Mouse (Mus musculus) heart, embryonic 15.5 days (tissue): ENCODE results near the gene Syt12. TPM values are rescaled to one million over a fixed set of nuclear protein-coding genes. Genes with fewer than 3 reads are reported as not detected.

Experiments used
- ATAC-seq: fragments of 200-750 bp; cut with Nextera tagmentation; replicated peaks from 2 replicates; pipeline ENCODE4 v1.8.0; 2017; ENCODE audit warnings: low read depth, moderate TSS enrichment; ENCODE audit not compliant: insufficient number of reproducible peaks, insufficient read depth, low FRiP score
- H3K27ac ChIP-seq: fragments of 300-500 bp; sonication (generic); 2 replicates; pipeline ENCODE4 v1.5.1; 2015; ENCODE audit warnings: mild to moderate bottlenecking, inconsistent platforms
- H3K27me3 ChIP-seq: fragments of 300-500 bp; sonication (generic); 2 replicates; pipeline ENCODE4 v1.6.1; 2015; ENCODE audit warnings: inconsistent platforms
- H3K36me3 ChIP-seq: fragments of 300-500 bp; sonication (generic); 2 replicates; pipeline ENCODE4 v1.6.1; 2015; ENCODE audit warnings: mild to moderate bottlenecking, inconsistent platforms
- H3K4me1 ChIP-seq: fragments of 300-500 bp; sonication (generic); replicated peaks from 2 replicates; pipeline ENCODE4 v1.6.1; 2015; ENCODE audit warnings: inconsistent platforms
- H3K4me2 ChIP-seq: fragments of 300-500 bp; sonication (generic); 2 replicates; pipeline ENCODE4 v1.6.1; 2015; ENCODE audit warnings: inconsistent platforms, mild to moderate bottlenecking, moderate library complexity
- H3K4me3 ChIP-seq: fragments of 300-500 bp; sonication (generic); 2 replicates; pipeline ENCODE4 v1.5.1; 2015; ENCODE audit warnings: mild to moderate bottlenecking, inconsistent platforms
- H3K9ac ChIP-seq: fragments of 300-500 bp; sonication (generic); 2 replicates; pipeline ENCODE4 v1.6.1; 2015; ENCODE audit warnings: mild to moderate bottlenecking, inconsistent platforms
- H3K9me3 ChIP-seq: fragments of 300-500 bp; sonication (generic); replicated peaks from 2 replicates; pipeline ENCODE4 v1.6.1; 2016; ENCODE audit warnings: inconsistent platforms
- WGBS: fragments of 180-500 bp; shearing (Covaris S2); methylation state at CpG from one replicate; pipeline ENCODE4 v1.1.7; 2015; ENCODE audit warnings: mixed read lengths; 5-methylcytosine and 5-hydroxymethylcytosine counted together
- polyA plus RNA-seq: library from polyadenylated mRNA; unstranded; fragments of >200 nt; fragmentation: Nextera tagmentation; extraction: Ambion mirVana; gene quantifications from 2 replicates; pipeline ENCODE4 v1.2.1, GENCODE M21; 2015

Syt12 gene
- polyA plus RNA-seq, 1 experiment from 2014 or later: 0.68 TPM

- Histone ChIP-seq H3K9me3 (no peaks in the 10 kb centered on the region), H3K4me3 (no peak overlapping the region), H3K4me2 (no peak overlapping the region), H3K4me1 (0 out of 2 replicates have a peak, but pooled peaks cover 3% of the 10 kb centered on the region), H3K27ac (no peak overlapping the region), H3K27me3 (no peaks in the 10 kb centered on the region), H3K36me3 (peaks cover 21% of the 10 kb centered on the region), H3K9ac (no peak overlapping the region)
- ATAC-seq: no peak
- 66% methylated on average over 3 of the region's 3 CpGs for WGBS
Observed at GRCm38 (mm10) chr19:4423021-4423420, 54.2 kb downstream of the Syt12 start.

GRCm38 (mm10) chr19:4422581-4422980, 54.7 kb downstream of the Syt12 start:
- H3K36me3 ChIP-seq: peaks cover 21% of the 10 kb centered on the region
- no peak for ATAC-seq
- no peak overlapping the region for H3K4me2 ChIP-seq
- H3K4me1 ChIP-seq: 0 out of 2 replicates have a peak, but pooled peaks cover 3% of the 10 kb centered on the region
- no peak overlapping the region for H3K9ac ChIP-seq
- H3K4me3 ChIP-seq: no peak overlapping the region
- H3K27me3 ChIP-seq: no peaks in the 10 kb centered on the region
- WGBS: 95% methylated on average over 3 of the region's 3 CpGs
- H3K27ac ChIP-seq: no peak overlapping the region
- no peaks in the 10 kb centered on the region for H3K9me3 ChIP-seq

GRCm38 (mm10) chr19:4420153-4420910, 56.9 kb downstream of the Syt12 start:
- Histone ChIP-seq H3K9ac (no peak overlapping the region), H3K4me3 (no peak overlapping the region), H3K27ac (no peak overlapping the region), H3K4me1 (0 out of 2 replicates have a peak, but pooled peaks cover 5% of the 10 kb centered on the region), H3K36me3 (peaks cover 11% of the 10 kb centered on the region), H3K27me3 (no peaks in the 10 kb centered on the region), H3K4me2 (no peak overlapping the region), H3K9me3 (no peaks in the 10 kb centered on the region)
- ATAC-seq: no peak
- 75% methylated on average over 8 of the region's 8 CpGs for WGBS

GRCm38 (mm10) chr19:4419711-4420110, 57.5 kb downstream of the Syt12 start:
- no peaks in the 10 kb centered on the region for H3K27me3 ChIP-seq
- peaks cover 7% of the 10 kb centered on the region; the same call in 1 of the 2 replicates for H3K36me3 ChIP-seq
- ATAC-seq: no peak
- WGBS: 87% methylated on average over 5 of the region's 5 CpGs
- H3K4me3 ChIP-seq: no peak overlapping the region
- no peak overlapping the region for H3K9ac ChIP-seq
- no peak overlapping the region for H3K27ac ChIP-seq
- no peaks in the 10 kb centered on the region for H3K9me3 ChIP-seq
- no peak overlapping the region for H3K4me2 ChIP-seq
- 0 out of 2 replicates have a peak, but pooled peaks cover 5% of the 10 kb centered on the region for H3K4me1 ChIP-seq

- no peak overlapping the region for H3K27ac ChIP-seq
- no peak for ATAC-seq
- 0 out of 2 replicates have a peak, but pooled peaks cover 5% of the 10 kb centered on the region for H3K4me1 ChIP-seq
- H3K4me2 ChIP-seq: no peak overlapping the region
- peaks cover 3% of the 10 kb centered on the region; the same call in 1 of the 2 replicates for H3K36me3 ChIP-seq
- no peak overlapping the region for H3K9ac ChIP-seq
- no peaks in the 10 kb centered on the region for H3K27me3 ChIP-seq
- H3K4me3 ChIP-seq: no peak overlapping the region
- H3K9me3 ChIP-seq: no peaks in the 10 kb centered on the region
Observed at GRCm38 (mm10) chr19:4417713-4418112, 59.5 kb downstream of the Syt12 start.

GRCm38 (mm10) chr19:4417183-4417582, 60.1 kb downstream of the Syt12 start:
- no peak overlapping the region for H3K27ac ChIP-seq
- no peak overlapping the region for H3K4me2 ChIP-seq
- H3K27me3 ChIP-seq: no peaks in the 10 kb centered on the region
- no peak overlapping the region for H3K4me3 ChIP-seq
- H3K36me3 ChIP-seq: peaks cover 3% of the 10 kb centered on the region; the same call in 1 of the 2 replicates
- H3K9ac ChIP-seq: no peak overlapping the region
- 0 out of 2 replicates have a peak, but pooled peaks cover 5% of the 10 kb centered on the region for H3K4me1 ChIP-seq
- H3K9me3 ChIP-seq: no peaks in the 10 kb centered on the region
- peak; percentile 62; the same call in 1 of the 2 replicates for ATAC-seq
- WGBS: 0% methylated on average over 1 of the region's 1 CpGs

GRCm38 (mm10) chr19:4414631-4415030, 62.6 kb downstream of the Syt12 start:
- no peak overlapping the region for H3K4me2 ChIP-seq
- no peak overlapping the region for H3K27ac ChIP-seq
- no peak for ATAC-seq
- no peak overlapping the region for H3K9ac ChIP-seq
- no peaks in the 10 kb centered on the region for H3K9me3 ChIP-seq
- H3K4me3 ChIP-seq: no peak overlapping the region
- no peaks in the 10 kb centered on the region for H3K27me3 ChIP-seq
- H3K36me3 ChIP-seq: no peaks in the 10 kb centered on the region
- WGBS: 72% methylated on average over 1 of the region's 1 CpGs
- 0 out of 2 replicates have a peak, but pooled peaks cover 2% of the 10 kb centered on the region for H3K4me1 ChIP-seq

- Histone ChIP-seq H3K9ac (no peak overlapping the region), H3K4me2 (no peak overlapping the region), H3K27ac (no peak overlapping the region), H3K27me3 (no peaks in the 10 kb centered on the region), H3K36me3 (no peaks in the 10 kb centered on the region), H3K4me1 (no peaks in the 10 kb centered on the region), H3K4me3 (no peak overlapping the region), H3K9me3 (no peaks in the 10 kb centered on the region)
- WGBS: 50% methylated on average over 2 of the region's 2 CpGs
- no peak for ATAC-seq
Observed at GRCm38 (mm10) chr19:4409062-4409461, 68.2 kb downstream of the Syt12 start.

- Histone ChIP-seq H3K4me2 (no peak overlapping the region), H3K27me3 (no peaks in the 10 kb centered on the region), H3K4me3 (no peak overlapping the region), H3K36me3 (no peaks in the 10 kb centered on the region), H3K9me3 (no peaks in the 10 kb centered on the region), H3K27ac (no peak overlapping the region), H3K9ac (no peak overlapping the region), H3K4me1 (no peaks in the 10 kb centered on the region)
- no peak for ATAC-seq
- 90% methylated on average over 2 of the region's 2 CpGs for WGBS
Observed at GRCm38 (mm10) chr19:4404840-4405239, 72.4 kb downstream of the Syt12 start.

GRCm38 (mm10) chr19:4398959-4399358, 78.3 kb downstream of the Syt12 start:
- peak overlapping the region; percentile 87; the same call in 1 of the 2 replicates for H3K27ac ChIP-seq
- H3K4me2 ChIP-seq: peak overlapping the region; percentile 90
- no peak overlapping the region for H3K4me3 ChIP-seq
- H3K36me3 ChIP-seq: no peaks in the 10 kb centered on the region
- WGBS: 68% methylated on average over 4 of the region's 4 CpGs
- no peaks in the 10 kb centered on the region for H3K9me3 ChIP-seq
- H3K4me1 ChIP-seq: peaks cover 14% of the 10 kb centered on the region
- no peaks in the 10 kb centered on the region for H3K27me3 ChIP-seq
- ATAC-seq: no peak
- H3K9ac ChIP-seq: no peak overlapping the region

GRCm38 (mm10) chr19:4398630-4398948, 78.7 kb downstream of the Syt12 start:
- WGBS: 37% methylated on average over 8 of the region's 8 CpGs
- Histone ChIP-seq H3K4me3 (peak overlapping the region; percentile 84), H3K36me3 (no peaks in the 10 kb centered on the region), H3K4me2 (peak overlapping the region; percentile 90), H3K9me3 (no peaks in the 10 kb centered on the region), H3K27me3 (no peaks in the 10 kb centered on the region), H3K9ac (peak overlapping the region; percentile 71), H3K4me1 (peaks cover 16% of the 10 kb centered on the region), H3K27ac (peak overlapping the region; percentile 87)
- no peak for ATAC-seq
